Mouse (Mus musculus): ENCODE results near the gene Mpig6b.

Gene Mpig6b

DNA sequence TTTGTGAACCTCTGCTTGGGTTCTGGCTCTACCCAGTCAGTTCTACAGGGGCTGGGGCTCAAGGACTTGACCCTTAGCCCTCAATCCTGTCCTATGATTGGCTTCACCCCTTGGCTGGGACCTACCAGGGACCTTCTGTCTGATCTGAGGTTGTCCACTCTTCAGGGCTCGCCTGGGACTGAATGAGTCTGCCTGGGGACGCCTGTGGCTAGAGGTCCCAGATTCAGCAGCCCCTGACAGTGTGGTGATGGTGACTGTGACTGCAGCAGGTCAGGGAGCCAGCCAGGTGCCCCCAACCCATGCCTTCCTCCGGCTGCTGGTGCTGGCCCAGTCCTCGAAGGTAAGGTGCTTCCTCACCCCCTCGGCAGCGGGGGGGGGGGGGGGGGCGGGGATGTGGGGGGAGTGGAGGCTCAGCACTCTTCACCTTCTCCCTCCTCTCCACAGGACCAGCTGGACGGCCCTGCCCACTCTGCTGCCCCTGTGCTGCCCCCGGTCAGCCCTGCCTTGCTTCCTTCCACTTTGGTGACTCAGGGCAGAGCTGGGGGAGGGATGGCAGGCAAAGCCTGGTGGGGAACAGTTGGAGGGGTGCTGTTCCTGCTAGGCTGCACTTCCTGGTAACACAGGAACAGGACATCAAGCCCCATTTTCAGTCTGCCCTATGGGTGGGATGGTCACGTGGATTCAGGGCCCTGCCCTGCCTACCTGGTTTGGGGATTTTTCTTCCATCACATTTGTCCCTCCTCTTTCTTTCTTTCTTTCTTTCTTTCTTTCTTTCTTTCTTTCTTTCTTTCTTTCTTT lies 41.1 kb downstream of the Mpig6b start:
- in situ Hi-C loops (cut with MboI; ENCODE audit: low pct_unique_long_range_greater_than_20kb in 1 of 2, low sequenced_read_pairs in 2 of 2, unreplicated experiment in 1 of 2), result loop anchor here in 1 of 2 experiments (5.0 kb wide), 1 partner anchor 87 kb away; no protein-coding TSS in a partner anchor

DNA sequence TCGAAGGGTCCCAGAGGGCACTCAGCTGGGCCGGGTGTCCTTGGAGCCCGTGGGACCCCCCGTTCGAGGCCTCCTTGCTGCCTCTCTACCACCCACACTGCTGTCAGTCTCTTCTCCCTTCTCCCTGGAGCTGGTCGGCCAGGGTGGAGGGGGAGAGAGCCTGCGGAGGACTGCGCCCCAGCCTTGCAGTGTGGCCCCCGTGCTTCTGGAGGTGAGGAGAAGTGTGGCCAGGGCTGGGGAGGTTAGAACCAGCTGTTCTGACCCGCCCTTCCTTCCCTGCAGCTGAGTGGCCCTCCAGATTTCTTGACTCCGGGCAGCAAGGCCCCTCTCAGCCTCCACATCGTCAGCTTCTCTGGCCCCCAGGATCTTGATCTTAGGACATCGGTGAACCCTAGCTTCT lies 41.7 kb downstream of the Mpig6b start:
- in situ Hi-C loops (cut with MboI; ENCODE audit: low pct_unique_long_range_greater_than_20kb in 1 of 2, low sequenced_read_pairs in 2 of 2, unreplicated experiment in 1 of 2), result loop anchor here in 1 of 2 experiments (5.0 kb wide), 1 partner anchor 88 kb away; no protein-coding TSS in a partner anchor

DNA sequence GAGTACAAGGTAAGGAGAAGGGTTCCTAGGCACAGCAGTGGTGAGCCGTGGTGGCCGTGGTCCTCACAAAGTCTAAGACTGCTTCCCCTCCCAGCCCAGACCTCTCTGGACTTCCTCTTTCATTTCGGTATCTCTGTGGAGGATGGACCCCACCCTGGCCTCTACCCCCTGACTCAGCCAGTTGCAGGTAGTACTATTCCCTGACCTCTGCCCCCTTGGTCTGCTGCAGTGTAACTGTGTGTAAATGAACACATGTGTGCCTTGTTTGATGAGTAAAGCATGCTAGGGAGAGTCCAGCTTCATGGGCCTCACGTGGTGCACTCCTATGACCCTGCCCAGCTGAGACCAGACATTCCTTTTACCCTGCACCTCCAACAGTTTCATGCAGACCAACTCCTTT lies 42.2 kb downstream of the Mpig6b start:
- in situ Hi-C loops (cut with MboI; ENCODE audit: low pct_unique_long_range_greater_than_20kb in 1 of 2, low sequenced_read_pairs in 2 of 2, unreplicated experiment in 1 of 2), result loop anchor here in 1 of 2 experiments (5.0 kb wide), 1 partner anchor 89 kb away; no protein-coding TSS in a partner anchor

DNA sequence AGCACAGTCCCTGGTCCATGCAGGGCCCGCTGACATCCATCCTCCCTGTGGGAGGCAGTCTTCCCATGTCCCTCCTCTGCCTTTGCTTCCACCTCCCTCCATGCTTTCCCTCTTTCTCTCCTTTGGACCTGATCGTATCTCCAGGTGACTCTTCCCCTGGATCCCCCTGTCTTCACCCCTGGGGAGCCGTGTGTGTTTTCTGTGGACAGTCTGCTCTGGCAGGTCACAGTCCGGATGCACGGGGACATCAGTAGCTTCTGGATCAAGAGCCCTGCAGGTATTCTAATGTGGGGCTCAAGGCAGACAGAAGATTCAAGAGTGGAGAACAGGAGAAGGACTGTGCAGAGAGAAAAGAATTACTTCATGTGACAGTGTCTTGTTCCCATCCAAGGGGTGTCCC lies 42.8 kb downstream of the Mpig6b start:
- in situ Hi-C loops (cut with MboI; ENCODE audit: low pct_unique_long_range_greater_than_20kb in 1 of 2, low sequenced_read_pairs in 2 of 2, unreplicated experiment in 1 of 2), result loop anchor here in 1 of 2 experiments (5.0 kb wide), 1 partner anchor 89 kb away; no protein-coding TSS in a partner anchor

DNA sequence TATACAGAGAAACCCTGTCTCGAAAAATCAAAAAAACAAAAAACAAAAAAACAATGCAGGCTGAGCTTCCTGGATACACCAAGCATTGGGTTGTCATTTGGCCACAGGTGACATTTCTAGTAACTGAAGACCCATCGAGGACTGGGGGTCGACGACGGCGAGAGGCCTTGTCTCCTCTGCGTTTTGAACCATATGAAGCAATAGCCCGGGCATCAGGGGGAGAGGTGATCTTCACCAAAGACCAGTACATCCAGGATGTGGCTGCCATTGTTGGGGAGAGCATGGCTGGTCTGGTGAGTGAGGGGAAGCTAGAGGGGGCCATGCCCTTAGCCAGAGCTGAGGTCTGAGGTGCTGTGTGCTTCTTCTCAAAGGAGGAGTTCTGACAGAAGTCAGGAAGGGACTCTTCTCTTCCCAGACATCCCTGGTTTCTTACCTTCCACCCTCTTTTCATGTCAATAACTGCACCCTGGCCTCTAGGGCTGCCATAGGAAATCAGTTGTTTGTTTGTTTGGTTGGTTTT lies 43.4 kb downstream of the Mpig6b start:
- in situ Hi-C loops (cut with MboI; ENCODE audit: low pct_unique_long_range_greater_than_20kb in 1 of 2, low sequenced_read_pairs in 2 of 2, unreplicated experiment in 1 of 2), result loop anchor here in 1 of 2 experiments (5.0 kb wide), 1 partner anchor 90 kb away; no protein-coding TSS in a partner anchor

DNA sequence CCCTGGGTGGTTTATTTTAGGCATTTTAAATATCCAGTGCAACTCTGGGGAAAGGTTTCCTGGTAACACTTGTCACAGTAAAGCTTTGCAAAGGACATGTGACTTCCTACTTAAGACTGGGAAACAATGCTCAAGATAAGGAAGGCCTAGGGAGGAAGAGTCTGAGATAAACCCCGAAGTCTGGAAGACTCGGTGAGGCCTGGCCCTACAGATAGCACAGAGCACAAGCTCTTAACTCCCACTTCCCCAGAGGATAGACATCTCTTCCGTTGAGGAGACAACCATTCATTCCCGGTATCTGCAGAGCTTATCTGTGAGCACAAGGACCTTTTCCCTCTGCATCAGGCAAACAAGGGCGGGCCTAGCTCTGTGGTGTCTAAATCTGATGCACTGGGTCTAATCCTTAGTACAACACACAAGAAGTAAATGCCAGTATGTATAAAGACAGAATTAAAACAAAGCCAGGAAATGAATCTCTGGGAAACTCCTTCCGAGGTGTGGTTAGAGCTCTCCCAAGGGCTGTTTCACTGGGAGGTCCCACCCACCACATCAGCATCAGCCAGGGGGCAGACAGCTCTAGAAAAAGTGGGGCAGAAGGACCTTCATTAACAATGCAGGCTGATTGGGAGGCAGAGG lies 44.0 kb downstream of the Mpig6b start:
- in situ Hi-C loops (cut with MboI; ENCODE audit: low pct_unique_long_range_greater_than_20kb in 1 of 2, low sequenced_read_pairs in 2 of 2, unreplicated experiment in 1 of 2), result loop anchor here in 1 of 2 experiments (5.0 kb wide), 1 partner anchor 90 kb away; no protein-coding TSS in a partner anchor

DNA sequence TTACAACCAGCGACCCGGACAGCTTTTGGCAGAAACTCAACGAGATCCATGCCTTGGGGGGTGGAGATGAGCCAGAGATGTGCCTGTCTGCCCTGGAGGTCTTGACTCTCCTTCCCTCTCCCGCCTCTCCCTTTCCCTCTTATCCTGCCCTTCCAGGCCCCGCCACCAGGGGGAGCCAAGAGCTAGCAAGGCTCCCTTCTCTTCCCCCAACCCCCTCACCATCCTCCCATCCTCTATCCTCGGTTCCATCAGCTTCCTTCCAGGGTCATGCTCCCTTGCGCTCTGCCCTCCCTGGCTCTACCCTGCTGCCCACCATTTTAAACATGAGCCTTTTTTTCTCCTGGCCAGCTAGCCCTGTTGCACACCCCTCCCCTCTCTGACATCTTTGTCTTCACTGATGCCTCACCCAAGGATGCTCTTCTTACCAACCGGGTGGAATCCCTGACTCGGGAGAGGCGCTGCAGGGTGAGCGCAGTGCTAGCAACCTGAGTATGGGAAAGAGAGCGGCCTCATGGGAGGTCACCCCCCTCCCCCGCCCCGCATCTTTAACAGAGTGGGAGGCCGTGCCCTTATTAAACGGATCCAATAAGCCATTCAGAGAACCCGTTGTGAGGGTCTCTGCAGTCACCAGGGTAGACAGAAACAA lies 44.7 kb downstream of the Mpig6b start:
- in situ Hi-C loops (cut with MboI; ENCODE audit: low pct_unique_long_range_greater_than_20kb in 1 of 2, low sequenced_read_pairs in 2 of 2, unreplicated experiment in 1 of 2), result loop anchor here in 1 of 2 experiments (5.0 kb wide), 1 partner anchor 91 kb away; no protein-coding TSS in a partner anchor

DNA sequence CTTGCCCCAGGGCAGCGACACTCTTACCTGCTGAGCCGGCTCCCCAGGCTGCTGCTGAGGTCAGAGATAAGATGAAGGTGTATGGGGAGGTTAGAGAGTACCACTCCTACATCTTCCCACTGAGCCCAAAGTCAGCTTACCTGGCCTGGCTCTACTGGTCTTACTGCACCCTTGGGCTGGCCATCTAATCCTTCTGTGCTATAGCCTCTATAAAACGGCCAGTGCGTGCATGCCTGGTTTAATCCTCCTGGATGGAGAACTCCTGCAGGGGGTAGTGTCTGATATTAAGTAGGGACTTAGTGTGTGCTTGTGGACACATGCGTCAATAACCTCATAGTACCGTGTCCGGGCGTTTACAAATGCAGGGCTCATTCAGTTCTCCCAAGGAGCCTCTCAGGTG lies 45.4 kb downstream of the Mpig6b start:
- in situ Hi-C loops (cut with MboI; ENCODE audit: low pct_unique_long_range_greater_than_20kb in 1 of 2, low sequenced_read_pairs in 2 of 2, unreplicated experiment in 1 of 2), result loop anchor here in 1 of 2 experiments (5.0 kb wide), 1 partner anchor 92 kb away; no protein-coding TSS in a partner anchor

DNA sequence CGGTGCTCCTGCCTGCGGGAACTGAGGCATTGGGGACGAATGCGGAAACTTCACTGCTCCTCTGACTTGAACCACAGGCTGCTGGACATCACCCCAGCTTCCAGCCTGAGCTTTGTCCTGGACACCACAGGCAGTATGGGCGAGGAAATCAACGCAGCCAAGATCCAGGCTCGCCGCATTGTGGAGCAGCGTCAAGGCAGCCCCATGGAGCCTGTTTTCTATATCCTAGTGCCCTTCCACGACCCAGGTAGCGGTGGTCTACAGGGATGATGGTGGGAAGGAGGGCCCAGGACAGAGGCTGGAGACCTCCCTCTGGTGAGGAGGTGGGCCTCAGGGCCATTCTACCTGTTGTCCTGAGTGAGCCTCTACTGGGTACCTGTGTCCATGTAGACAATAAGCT lies 46.1 kb downstream of the Mpig6b start:
- in situ Hi-C loops (cut with MboI; ENCODE audit: low pct_unique_long_range_greater_than_20kb in 1 of 2, low sequenced_read_pairs in 2 of 2, unreplicated experiment in 1 of 2), result loop anchor here (5.0 to 10.0 kb wide), 2 partner anchors 92 to 125 kb away; no protein-coding TSS in a partner anchor

DNA sequence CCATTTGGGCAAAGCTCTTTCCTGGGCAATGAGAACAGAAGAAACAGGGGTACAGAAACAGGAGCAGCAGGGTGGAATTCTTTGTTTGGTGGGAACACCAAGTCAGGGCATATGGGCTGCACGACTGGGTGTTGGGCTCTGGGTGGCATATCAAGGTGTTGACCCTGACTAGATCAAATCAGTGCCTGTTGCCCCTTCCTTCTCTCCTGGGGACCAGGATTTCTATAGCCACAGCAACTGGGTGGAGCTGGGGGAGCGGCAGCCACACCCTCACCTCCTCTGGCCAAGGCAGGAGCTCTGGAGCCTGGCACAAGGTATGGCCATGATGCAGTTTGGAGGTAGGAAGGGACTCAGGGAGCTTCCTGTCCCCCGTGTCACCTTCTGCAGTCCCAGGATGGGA lies 47.8 kb downstream of the Mpig6b start:
- in situ Hi-C loops (cut with MboI; ENCODE audit: low pct_unique_long_range_greater_than_20kb in 1 of 2, low sequenced_read_pairs in 2 of 2, unreplicated experiment in 1 of 2), result loop anchor here in 1 of 2 experiments (10.0 kb wide), 1 partner anchor 127 kb away; no protein-coding TSS in a partner anchor

DNA sequence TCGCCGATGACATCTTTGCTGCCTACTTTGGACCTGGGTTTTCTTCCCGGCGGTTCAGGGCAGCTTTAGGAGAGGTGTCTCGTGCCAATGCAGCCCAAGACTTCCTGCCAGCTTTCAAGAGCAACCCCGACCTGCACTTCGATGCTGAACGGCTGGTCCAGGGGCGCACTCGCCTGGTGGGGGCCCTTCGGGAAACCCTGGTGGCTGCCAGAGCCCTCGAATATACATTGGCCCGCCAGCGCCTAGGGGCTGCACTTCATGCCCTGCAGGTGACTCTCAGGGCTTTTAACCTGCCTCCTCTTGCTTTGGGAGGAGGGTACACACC lies 48.3 kb downstream of the Mpig6b start:
- in situ Hi-C loops (cut with MboI; ENCODE audit: low pct_unique_long_range_greater_than_20kb in 1 of 2, low sequenced_read_pairs in 2 of 2, unreplicated experiment in 1 of 2), result loop anchor here in 1 of 2 experiments (10.0 kb wide), 1 partner anchor 127 kb away; no protein-coding TSS in a partner anchor

DNA sequence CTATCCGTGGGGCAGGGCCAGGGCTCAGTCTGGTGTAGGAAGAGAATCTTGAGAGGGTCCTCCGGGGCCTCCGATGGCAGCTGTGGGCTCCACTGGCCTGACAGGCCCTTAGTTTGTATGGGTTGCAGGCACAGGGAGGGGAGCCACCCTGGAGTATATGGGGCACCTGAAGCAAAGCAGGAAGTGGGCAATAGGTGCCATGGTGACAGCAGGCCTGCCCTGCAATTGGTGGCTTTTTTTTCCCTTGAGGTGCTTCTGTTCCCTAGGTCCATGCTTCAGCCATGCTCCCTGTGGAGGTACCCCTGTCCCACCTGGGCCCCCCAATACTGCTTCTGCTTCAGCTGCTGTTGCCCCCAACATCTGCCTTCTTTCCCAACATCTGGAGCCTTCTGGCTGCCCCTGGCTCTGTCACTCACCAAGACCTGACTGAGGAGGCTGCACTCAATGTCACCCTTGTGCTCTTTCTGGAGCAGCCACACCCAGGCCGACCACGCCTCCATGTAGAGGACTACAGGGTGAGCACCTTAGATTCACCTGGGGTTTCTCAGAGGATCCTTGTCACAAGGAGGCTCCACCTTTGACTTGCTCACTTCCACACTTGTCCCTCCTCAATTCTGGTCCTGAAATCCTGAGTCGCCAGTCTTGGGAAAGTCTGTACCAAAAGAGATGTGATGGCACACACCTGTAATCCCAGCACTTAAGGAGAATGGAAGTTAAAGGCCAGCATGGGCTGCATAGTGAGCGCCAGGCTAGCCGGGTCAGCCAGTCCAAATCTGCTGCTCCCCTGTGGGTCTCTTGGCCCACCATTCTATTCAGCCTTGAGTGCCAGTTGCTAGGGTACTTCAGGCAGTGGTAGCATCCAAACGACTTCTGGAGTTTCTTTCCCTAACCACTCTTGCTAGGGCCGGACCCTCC lies 48.9 kb downstream of the Mpig6b start:
- in situ Hi-C loops (cut with MboI; ENCODE audit: low pct_unique_long_range_greater_than_20kb in 1 of 2, low sequenced_read_pairs in 2 of 2, unreplicated experiment in 1 of 2), result loop anchor here in 1 of 2 experiments (10.0 kb wide), 1 partner anchor 128 kb away; no protein-coding TSS in a partner anchor

DNA sequence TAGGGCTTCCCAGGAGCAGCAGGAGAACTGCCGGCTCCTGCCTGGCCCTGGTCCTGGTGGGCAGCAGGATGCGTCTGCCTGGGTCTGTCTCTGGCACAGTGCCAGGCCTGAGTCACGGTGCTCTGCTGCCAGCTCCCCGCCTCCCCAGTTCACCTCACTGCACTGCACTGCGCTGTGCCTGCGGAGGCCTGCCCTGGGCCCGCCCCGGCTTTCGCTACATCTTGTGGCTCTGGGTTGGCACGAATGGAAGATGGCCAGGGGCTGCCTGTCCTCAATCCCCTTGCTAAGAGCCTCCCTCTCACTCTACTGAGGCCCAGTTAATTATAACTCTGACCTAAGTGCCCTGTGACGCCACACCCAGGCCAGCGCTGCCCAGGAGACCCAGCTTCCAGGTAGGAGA lies 49.6 kb downstream of the Mpig6b start, which contains the start of gene Vwa7:
Gene Vwa7, plus strand, starts transcription at position 204 of the 400 bp plus-strand sequence.
- in situ Hi-C loops (cut with MboI; ENCODE audit: low pct_unique_long_range_greater_than_20kb in 1 of 2, low sequenced_read_pairs in 2 of 2, unreplicated experiment in 1 of 2), result loop anchor here in 1 of 2 experiments (10.0 kb wide), 1 partner anchor 128 kb away; no protein-coding TSS in a partner anchor

DNA sequence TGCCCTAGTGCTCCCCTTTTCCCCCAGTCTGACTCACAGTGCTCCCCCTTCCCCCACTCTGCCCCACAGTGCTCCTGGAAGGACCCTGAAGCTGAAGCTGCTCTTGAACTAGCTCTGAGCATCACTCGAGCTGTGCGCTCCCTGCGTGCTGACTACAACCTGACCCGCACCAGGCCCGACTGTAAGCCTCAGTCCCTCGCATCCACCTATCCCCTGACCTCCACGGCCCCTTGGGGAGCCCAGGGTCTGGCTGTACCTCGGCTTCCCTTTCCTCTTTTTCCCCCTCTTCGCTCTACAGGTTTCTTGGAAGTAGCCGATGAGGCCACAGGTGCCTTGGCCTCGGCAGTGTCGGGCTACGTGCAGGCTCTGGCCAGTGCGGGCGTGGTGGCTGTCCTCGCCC lies 50.7 kb downstream of the Mpig6b start:
- in situ Hi-C loops (cut with MboI; ENCODE audit: low pct_unique_long_range_greater_than_20kb in 1 of 2, low sequenced_read_pairs in 2 of 2, unreplicated experiment in 1 of 2), result loop anchor here in 1 of 2 experiments (10.0 kb wide), 1 partner anchor 130 kb away; no protein-coding TSS in a partner anchor

DNA sequence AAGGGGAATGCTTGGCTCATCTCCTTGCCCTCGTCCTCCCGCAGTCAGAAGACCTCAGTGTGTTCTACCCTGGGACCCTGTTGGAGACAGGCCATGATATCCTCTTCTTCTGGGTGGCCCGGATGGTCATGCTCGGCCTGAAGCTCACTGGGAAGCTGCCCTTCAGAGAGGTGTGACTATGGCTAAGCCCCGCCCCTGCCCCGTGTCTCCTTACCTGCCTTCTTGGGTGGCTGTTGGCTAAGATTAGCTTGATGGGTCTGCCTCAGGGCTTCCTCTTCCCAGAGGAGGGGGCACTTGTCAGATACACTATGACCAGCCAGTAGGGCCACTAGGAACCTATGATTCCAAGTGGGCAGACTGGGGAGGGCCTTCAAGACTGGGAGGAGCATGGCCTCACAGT lies 52.8 kb downstream of the Mpig6b start:
- in situ Hi-C loops (cut with MboI; ENCODE audit: low pct_unique_long_range_greater_than_20kb in 1 of 2, low sequenced_read_pairs in 2 of 2, unreplicated experiment in 1 of 2), result loop anchor here in 1 of 2 experiments (10.0 kb wide), 1 partner anchor 132 kb away; no protein-coding TSS in a partner anchor
